Comparison of ENCODE assay signal across 18 mouse cellular contexts in genomic region chr2:127531592-127531991, GRCm38 (mm10). TPM values are rescaled to one million over a fixed set of nuclear protein-coding genes. Genes with fewer than 3 reads are reported as not detected.
"Had no signal": no experiment of that assay in that cellular context is flagged by ENCODE, and none has a peak within 500 bp of the region (broad histone marks: within the 10 kb centered on the region; RNA-seq: fewer than 3 reads in every experiment).

No protein-coding gene starts in this region.

- H3K4me1 ChIP-seq: kidney, embryonic 15.5 days; limb, embryonic 10.5 days; limb, embryonic 13.5 days; liver, embryonic 12.5 days; liver, embryonic 15.5 days; midbrain, embryonic 12.5 days; midbrain, embryonic 15.5 days had no signal

- H3K4me3 ChIP-seq: kidney, embryonic 15.5 days; limb, embryonic 10.5 days; limb, embryonic 13.5 days; liver, embryonic 12.5 days; liver, embryonic 15.5 days; midbrain, embryonic 12.5 days; midbrain, embryonic 15.5 days had no signal

- DNase-seq: kidney, adult 11 months; kidney, adult 8-10 months; kidney, postnatal 10 days; kidney, postnatal 36 days; layer of hippocampus, postnatal 36 days; liver; lung, adult 2 months; thymus, adult 18-20 months; thymus, postnatal 36 days had no signal

- ATAC-seq: liver, embryonic 12.5 days; midbrain, embryonic 15.5 days had no signal

- H3K27me3 ChIP-seq: kidney, embryonic 15.5 days; limb, embryonic 13.5 days; midbrain, embryonic 15.5 days had no signal

- H3K36me3 ChIP-seq: kidney, embryonic 15.5 days; limb, embryonic 10.5 days; limb, embryonic 13.5 days; liver, embryonic 12.5 days; liver, embryonic 15.5 days; midbrain, embryonic 12.5 days; midbrain, embryonic 15.5 days had no signal

- H3K27ac ChIP-seq: kidney, embryonic 15.5 days; limb, embryonic 10.5 days; limb, embryonic 13.5 days; liver, embryonic 12.5 days; liver, embryonic 15.5 days; macrophage; midbrain, embryonic 12.5 days; midbrain, embryonic 15.5 days had no signal

- H3K9me3 ChIP-seq: kidney, embryonic 15.5 days; limb, embryonic 10.5 days; limb, embryonic 13.5 days; liver, embryonic 12.5 days; liver, embryonic 15.5 days; midbrain, embryonic 12.5 days; midbrain, embryonic 15.5 days had no signal

- H3K4me2 ChIP-seq: kidney, embryonic 15.5 days; limb, embryonic 13.5 days; liver, embryonic 12.5 days; liver, embryonic 15.5 days; midbrain, embryonic 12.5 days; midbrain, embryonic 15.5 days had no signal

- H3K9ac ChIP-seq: kidney, embryonic 15.5 days; limb, embryonic 13.5 days; liver, embryonic 12.5 days; liver, embryonic 15.5 days; midbrain, embryonic 12.5 days; midbrain, embryonic 15.5 days had no signal

RNA-seq across cellular contexts. Expression of gene Prom2, which starts 9.7 kb away (rescaled TPM):
- polyA plus RNA-seq: liver, embryonic 12.5 days; liver, embryonic 15.5 days; macrophage; neural tube, embryonic 14.5 days had no signal

RNA-seq across cellular contexts. Expression of gene Kcnip3, which starts 9.7 kb away (rescaled TPM):
- polyA plus RNA-seq: macrophage had no signal
